ENCODE assay signal across 11 mouse cellular contexts in genomic region chr8:79396911-79397310, GRCm38 (mm10). TPM values are rescaled to one million over a fixed set of nuclear protein-coding genes. Genes with fewer than 3 reads are reported as not detected.
DNase-seq lines count a peak whose midpoint lies in the region; ATAC-seq and TF ChIP-seq lines count a peak whose summit lies in the region.
"Had no signal": no experiment of that assay in that cellular context is flagged by ENCODE, and none has a peak within 500 bp of the region (broad histone marks: within the 10 kb centered on the region; RNA-seq: fewer than 3 reads in every experiment).

No protein-coding gene starts in this region.

- 67% methylated on average over 6 of the region's 6 CpGs for WGBS in embryonic facial prominence, embryonic 13.5 days
- WGBS in hindbrain, embryonic 14.5 days, result 30% methylated on average over 6 of the region's 6 CpGs
- WGBS in midbrain, embryonic 16.5 days, result 23% methylated on average over 6 of the region's 6 CpGs
- 76% methylated on average over 6 of the region's 6 CpGs for WGBS in kidney, adult 2 months

- no peak for TF ChIP-seq POLR2A in kidney, adult 2 months (IDR thresholded peaks at IDR 0.05; ENCODE audit: low read depth, low read length)

- H3K4me2 ChIP-seq in embryonic facial prominence, embryonic 13.5 days, result peak overlapping the region; percentile 72
- H3K4me2 ChIP-seq in hindbrain, embryonic 14.5 days (replicated peaks), result peak overlapping the region; percentile 56
- peak overlapping the region; percentile 60 for H3K4me2 ChIP-seq in midbrain, embryonic 16.5 days (ENCODE audit: low read length)

- 0 out of 2 replicates have a peak overlapping the region, but pooled peaks have one; percentile 1 for H3K4me3 ChIP-seq in embryonic facial prominence, embryonic 13.5 days
- peak overlapping the region; percentile 73 for H3K4me3 ChIP-seq in hindbrain, embryonic 14.5 days (replicated peaks; ENCODE audit: low read length)
- peak overlapping the region; percentile 92 for H3K4me3 ChIP-seq in midbrain, embryonic 16.5 days (ENCODE audit: low read depth, low read length)
- H3K4me3 ChIP-seq in kidney, adult 2 months (ENCODE audit: insufficient read depth, low read depth, low read length), result no peak overlapping the region

- H3K36me3 ChIP-seq in embryonic facial prominence, embryonic 13.5 days, result no peaks in the 10 kb centered on the region
- H3K36me3 ChIP-seq in hindbrain, embryonic 14.5 days (replicated peaks; ENCODE audit: control insufficient read depth, insufficient read depth), result no peaks in the 10 kb centered on the region
- no peaks in the 10 kb centered on the region for H3K36me3 ChIP-seq in midbrain, embryonic 16.5 days (ENCODE audit: control insufficient read depth, insufficient read depth, low read length)
- H3K36me3 ChIP-seq in kidney, adult 2 months (ENCODE audit: control insufficient read depth, insufficient read depth, low read length), result no peaks in the 10 kb centered on the region

- H3K9me3 ChIP-seq in embryonic facial prominence, embryonic 13.5 days, result no peaks in the 10 kb centered on the region
- H3K9me3 ChIP-seq in hindbrain, embryonic 14.5 days (ENCODE audit: control insufficient read depth, low read length), result no peaks in the 10 kb centered on the region
- H3K9me3 ChIP-seq in midbrain, embryonic 16.5 days (replicated peaks; ENCODE audit: control insufficient read depth, low read length, poor library complexity, severe bottlenecking), result no peaks in the 10 kb centered on the region

- H3K9ac ChIP-seq in embryonic facial prominence, embryonic 13.5 days, result no peak overlapping the region
- H3K9ac ChIP-seq in hindbrain, embryonic 14.5 days, result peak overlapping the region; percentile 99
- H3K9ac ChIP-seq in midbrain, embryonic 16.5 days (ENCODE audit: low read depth, low read length), result peak overlapping the region; percentile 57

- ATAC-seq in embryonic facial prominence, embryonic 13.5 days (ENCODE audit: insufficient number of reproducible peaks, insufficient read depth, low FRiP score, low TSS enrichment, low read depth), result no peak
- no peak for ATAC-seq in hindbrain, embryonic 14.5 days (ENCODE audit: low FRiP score)
- no peak for ATAC-seq in midbrain, embryonic 16.5 days

- peak; percentile 25 for DNase-seq in embryo, embryonic 11 days
- DNase-seq in embryo, embryonic 10 days (ENCODE audit: low spot score), result no peak
- DNase-seq in hindbrain, embryonic 14.5 days (ENCODE audit: low spot score), result peak; percentile 41
- DNase-seq in right cerebral cortex, postnatal 14 days, result no peak
- DNase-seq in ovary, postnatal 10 days (ENCODE audit: low spot score), result no peak
- no peak for DNase-seq in kidney, adult 2 months
- DNase-seq: kidney, adult 8-10 months; liver; lung, postnatal 36 days had no signal

- no peak for TF ChIP-seq CTCF in kidney, adult 2 months (conservative IDR thresholded peaks at IDR 0.05; ENCODE audit: insufficient read depth, insufficient read length, low read depth, low read length)

- H3K4me1 ChIP-seq in embryonic facial prominence, embryonic 13.5 days, result peaks cover 42% of the 10 kb centered on the region
- peaks cover 36% of the 10 kb centered on the region for H3K4me1 ChIP-seq in hindbrain, embryonic 14.5 days (replicated peaks; ENCODE audit: control insufficient read depth, insufficient read depth, low read length)
- peaks cover 40% of the 10 kb centered on the region for H3K4me1 ChIP-seq in midbrain, embryonic 16.5 days (ENCODE audit: control insufficient read depth, insufficient read depth, low read length)
- H3K4me1 ChIP-seq in kidney, adult 2 months (ENCODE audit: control insufficient read depth, insufficient read depth, low read length), result no peaks in the 10 kb centered on the region; the same call in none of the 2 replicates

- no peaks in the 10 kb centered on the region for H3K27me3 ChIP-seq in embryonic facial prominence, embryonic 13.5 days
- no peaks in the 10 kb centered on the region for H3K27me3 ChIP-seq in hindbrain, embryonic 14.5 days (ENCODE audit: control insufficient read depth, insufficient read depth, low read length)
- H3K27me3 ChIP-seq in midbrain, embryonic 16.5 days (ENCODE audit: control insufficient read depth, insufficient read depth, low read depth, low read length), result no peaks in the 10 kb centered on the region
- no peaks in the 10 kb centered on the region for H3K27me3 ChIP-seq in kidney, adult 2 months (replicated peaks; ENCODE audit: control insufficient read depth, insufficient read depth, low read length)

- H3K27ac ChIP-seq in embryonic facial prominence, embryonic 13.5 days, result no peak overlapping the region
- H3K27ac ChIP-seq in hindbrain, embryonic 14.5 days, result peak overlapping the region; percentile 93
- H3K27ac ChIP-seq in midbrain, embryonic 16.5 days (ENCODE audit: low read length), result peak overlapping the region; percentile 51
- no peak overlapping the region for H3K27ac ChIP-seq in kidney, adult 2 months (ENCODE audit: insufficient read depth, low read depth, low read length)

RNA-seq across cellular contexts. Expression of gene Smad1, which starts 2.4 kb away (rescaled TPM):
- polyA plus RNA-seq in embryonic facial prominence, embryonic 13.5 days (2015; fragmentation: Nextera tagmentation; extraction: Ambion mirVana), result 53.9 and 58.0 TPM in 2 replicates
- 75.5 and 84.3 TPM in 2 replicates for polyA plus RNA-seq in hindbrain, embryonic 14.5 days (2014; fragmentation: Nextera tagmentation; extraction: Ambion mirVana)
- polyA plus RNA-seq in midbrain, embryonic 16.5 days (2015; fragmentation: Nextera tagmentation; extraction: Ambion mirVana), result 58.7 and 66.6 TPM in 2 replicates
- 20.8 and 21.7 TPM in 2 replicates for polyA plus RNA-seq in kidney, adult 2 months (2012; rRNA removed)

Comparison
In these comparisons a context has a peak if more than half of its experiments do, and no peak if none do; other contexts are left out.
1. DNase-seq: peak in embryo, embryonic 11 days (single experiment) and hindbrain, embryonic 14.5 days (single experiment); none in embryo, embryonic 10 days (single experiment), right cerebral cortex, postnatal 14 days (single experiment), ovary, postnatal 10 days (single experiment) and kidney, adult 2 months (single experiment).
2. H3K27ac ChIP-seq: peak in hindbrain, embryonic 14.5 days (single experiment) and midbrain, embryonic 16.5 days (single experiment); none in embryonic facial prominence, embryonic 13.5 days (single experiment) and kidney, adult 2 months (single experiment).
3. Peak in every context shown above with its lines, with median percentiles within 50 percentile points of each other: H3K4me2 ChIP-seq.